Mouse (Mus musculus): ENCODE data around the gene Cdc45. TPM values are rescaled to one million over a fixed set of nuclear protein-coding genes. Genes with fewer than 3 reads are reported as not detected.

The Cdc45 gene
- polyA plus RNA-seq, 2 experiments: 40.6 to 45.8 TPM

DNA sequence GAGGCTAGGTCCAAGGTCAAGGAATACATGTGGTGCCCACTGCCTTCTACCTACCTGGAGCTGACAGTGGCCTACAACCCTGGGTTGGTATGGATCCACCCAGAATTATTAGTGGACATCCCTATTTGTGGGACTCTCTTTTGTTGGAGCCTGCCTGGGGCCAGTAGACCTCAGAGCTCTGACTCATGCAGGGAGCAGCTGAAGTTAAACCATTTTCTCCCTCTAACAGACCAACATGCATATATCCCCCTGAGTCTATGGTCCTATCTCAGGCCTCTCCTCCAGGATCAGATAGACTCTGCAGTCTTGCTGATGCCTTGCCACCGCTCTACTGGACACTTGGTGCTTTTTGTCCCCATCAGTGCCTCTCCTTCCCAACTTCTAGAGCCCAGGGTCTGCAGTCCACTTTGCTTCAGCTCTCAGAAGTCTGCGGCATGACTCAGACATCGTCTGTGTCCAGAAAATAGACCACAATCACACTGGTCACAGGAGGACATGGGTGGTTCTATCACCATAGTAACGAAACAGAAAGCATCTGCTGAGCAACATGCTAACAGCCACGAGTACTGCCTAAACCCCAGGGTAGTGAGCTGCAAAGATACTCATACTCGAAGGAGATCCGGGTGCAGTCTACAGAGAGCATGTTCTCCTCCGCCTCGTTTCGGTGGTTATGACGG is 16.4 kb downstream of the Cdc45 start:
- H3K27me3 ChIP-seq (ENCODE audit: control insufficient read depth, insufficient read depth, low read length): no peaks in the 10 kb centered on the region
- no peak overlapping the region for H3K27ac ChIP-seq
- peaks cover 84% of the 10 kb centered on the region for H3K36me3 ChIP-seq (replicated peaks; ENCODE audit: control insufficient read depth, insufficient read depth, low read depth)
- no peak overlapping the region for H3K9ac ChIP-seq (replicated peaks)
- H3K4me2 ChIP-seq (ENCODE audit: low read depth): no peak overlapping the region
- no peak for ATAC-seq (ENCODE audit: insufficient read depth)
- H3K4me3 ChIP-seq (ENCODE audit: insufficient read depth in 1 of 2, low read depth in 2 of 2, low read length in 2 of 2): no peak overlapping the region
- 83% methylated on average over 11 of the region's 11 CpGs for WGBS (ENCODE audit: insufficient replicate concordance)
- H3K9me3 ChIP-seq (ENCODE audit: control insufficient read depth, low read length): no peaks in the 10 kb centered on the region
- no peak for DNase-seq (ENCODE audit: low read depth in 3 of 3, low spot score in 3 of 3)
- no peaks in the 10 kb centered on the region for H3K4me1 ChIP-seq (replicated peaks; ENCODE audit: control insufficient read depth in 2 of 2, insufficient read depth in 2 of 2, low read length in 1 of 2)
- TF ChIP-seq CTCF (IDR thresholded peaks at IDR 0.05; ENCODE audit: low read depth) (no peak), EP300 (IDR thresholded peaks at IDR 0.05; ENCODE audit: low read depth) (no peak)

DNA sequence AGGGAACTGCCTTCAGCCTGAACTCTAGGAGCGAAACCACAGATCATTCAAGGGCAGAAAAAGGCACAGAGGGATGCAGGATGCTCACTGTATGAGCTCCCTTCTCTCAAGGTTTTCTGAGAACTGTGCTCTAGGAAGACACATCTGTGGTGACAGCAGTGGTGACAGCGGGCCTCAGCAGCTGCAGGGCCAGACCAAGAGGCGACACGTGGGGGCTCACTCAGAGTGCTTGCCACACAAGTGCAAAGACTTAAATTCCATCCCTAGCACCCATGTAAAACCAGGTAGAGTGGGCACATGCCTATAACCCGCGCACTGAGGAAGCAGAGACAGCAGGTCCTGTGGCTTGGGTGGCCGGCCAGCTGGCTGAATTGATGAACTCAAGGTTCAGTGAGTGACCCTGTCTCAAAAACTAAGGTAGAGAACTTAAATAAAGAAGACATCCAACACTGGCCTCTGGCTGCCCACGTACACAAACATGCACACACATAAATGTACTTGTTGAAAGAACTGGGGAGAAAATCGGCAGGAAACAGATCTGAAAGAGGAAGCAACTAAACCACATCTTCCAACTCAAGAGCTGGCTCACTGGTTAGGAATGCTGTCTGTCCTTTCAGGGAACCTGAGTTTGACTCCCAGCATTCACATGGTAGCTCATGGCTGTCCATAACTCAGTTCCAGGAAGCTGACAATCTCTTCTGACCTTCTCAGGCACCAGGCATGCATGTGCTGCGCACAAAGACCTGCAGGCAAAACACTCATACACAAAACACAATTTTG is 23.0 kb downstream of the Cdc45 start:
- Histone ChIP-seq H3K4me3 (ENCODE audit: insufficient read depth in 1 of 2, low read depth in 2 of 2, low read length in 2 of 2) (no peak overlapping the region), H3K27ac (no peak overlapping the region), H3K27me3 (ENCODE audit: control insufficient read depth, insufficient read depth, low read length) (no peaks in the 10 kb centered on the region), H3K4me2 (ENCODE audit: low read depth) (no peak overlapping the region), H3K9me3 (ENCODE audit: control insufficient read depth, low read length) (no peaks in the 10 kb centered on the region), H3K9ac (replicated peaks) (no peak overlapping the region), H3K4me1 (replicated peaks; ENCODE audit: control insufficient read depth in 2 of 2, insufficient read depth in 2 of 2, low read length in 1 of 2) (peaks cover 15 to 23% of the 10 kb centered on the region in 2 experiments), H3K36me3 (replicated peaks; ENCODE audit: control insufficient read depth, insufficient read depth, low read depth) (peaks cover 73% of the 10 kb centered on the region)
- TF ChIP-seq CTCF (IDR thresholded peaks at IDR 0.05; ENCODE audit: low read depth): no peak
- no peak for TF ChIP-seq EP300 (IDR thresholded peaks at IDR 0.05; ENCODE audit: low read depth)
- WGBS (ENCODE audit: insufficient replicate concordance): 49% methylated on average over 10 of the region's 10 CpGs
- no peak for ATAC-seq (ENCODE audit: insufficient read depth)
- DNase-seq (ENCODE audit: low read depth in 3 of 3, low spot score in 3 of 3): no peak

DNA sequence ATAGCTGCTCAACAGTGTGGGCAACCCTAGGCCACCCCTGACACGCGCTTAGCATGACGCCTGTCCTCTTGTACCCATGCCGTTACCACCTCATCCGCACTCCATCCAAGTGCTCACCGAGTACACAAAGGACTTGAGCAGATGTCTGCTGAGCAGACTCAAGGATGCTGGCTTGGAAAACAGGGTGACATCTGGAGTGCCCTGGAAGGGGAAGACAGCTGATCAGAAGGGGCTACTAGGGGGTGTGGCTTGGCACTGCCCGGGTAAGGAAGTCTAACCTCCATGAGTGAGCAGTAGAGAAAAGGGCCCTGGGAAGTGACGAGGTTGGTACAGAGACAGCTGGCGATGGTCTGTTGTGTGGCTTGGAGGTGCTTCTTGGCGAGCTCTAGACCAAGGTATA is 25.1 kb downstream of the Cdc45 start:
- Histone ChIP-seq H3K27ac (no peak overlapping the region), H3K36me3 (replicated peaks; ENCODE audit: control insufficient read depth, insufficient read depth, low read depth) (peaks cover 73% of the 10 kb centered on the region)
- WGBS (ENCODE audit: insufficient replicate concordance): 86% methylated on average over 10 of the region's 10 CpGs

DNA sequence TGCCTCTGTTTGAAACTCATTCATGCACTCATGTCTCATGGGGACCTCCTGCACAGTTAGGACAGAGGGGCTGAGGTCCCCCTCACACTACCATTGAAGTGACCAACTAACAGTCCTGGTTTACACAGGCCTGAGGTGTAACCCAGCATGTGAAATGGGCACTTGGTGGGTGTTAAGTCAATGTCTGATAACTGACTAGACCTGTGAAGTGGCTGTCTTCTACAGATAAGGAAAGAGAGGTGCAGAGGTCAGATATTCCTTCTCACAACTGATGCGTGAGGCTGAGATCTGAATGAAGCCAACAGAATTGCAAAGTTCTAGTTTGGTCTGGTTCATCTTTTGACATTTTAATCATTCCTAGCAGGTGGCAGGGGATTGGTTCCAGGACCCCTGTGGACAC is 26.3 kb downstream of the Cdc45 start:
- ATAC-seq (ENCODE audit: insufficient read depth) (peak; percentile 93), DNase-seq (ENCODE audit: low read depth in 3 of 3, low spot score in 3 of 3) (peak; percentile 46 to 54 (median 50))
- peak; percentile 77 for TF ChIP-seq EP300 (IDR thresholded peaks at IDR 0.05; ENCODE audit: low read depth)
- no peak for TF ChIP-seq CTCF (IDR thresholded peaks at IDR 0.05; ENCODE audit: low read depth)
- H3K4me2 ChIP-seq (ENCODE audit: low read depth): peak overlapping the region; percentile 33
- WGBS (ENCODE audit: insufficient replicate concordance): 31% methylated on average over 1 of the region's 1 CpGs
- H3K27ac ChIP-seq: peak overlapping the region; percentile 45
- no peak overlapping the region for H3K4me3 ChIP-seq (ENCODE audit: insufficient read depth in 1 of 2, low read depth in 2 of 2, low read length in 2 of 2)
- peaks cover 71% of the 10 kb centered on the region for H3K36me3 ChIP-seq (replicated peaks; ENCODE audit: control insufficient read depth, insufficient read depth, low read depth)
- H3K9me3 ChIP-seq (ENCODE audit: control insufficient read depth, low read length): no peaks in the 10 kb centered on the region
- peaks cover 15 to 23% of the 10 kb centered on the region in 2 experiments for H3K4me1 ChIP-seq (replicated peaks; ENCODE audit: control insufficient read depth in 2 of 2, insufficient read depth in 2 of 2, low read length in 1 of 2)
- no peak overlapping the region for H3K9ac ChIP-seq (replicated peaks)
- H3K27me3 ChIP-seq (ENCODE audit: control insufficient read depth, insufficient read depth, low read length): no peaks in the 10 kb centered on the region

More for the DNA sequence above, 25.1 kb downstream of the Cdc45 start:
- no peaks in the 10 kb centered on the region for H3K27me3 ChIP-seq (ENCODE audit: control insufficient read depth, insufficient read depth, low read length)
- H3K4me2 ChIP-seq (ENCODE audit: low read depth): no peak overlapping the region
- H3K4me3 ChIP-seq (ENCODE audit: insufficient read depth in 1 of 2, low read depth in 2 of 2, low read length in 2 of 2): no peak overlapping the region
- H3K9me3 ChIP-seq (ENCODE audit: control insufficient read depth, low read length): no peaks in the 10 kb centered on the region
- peaks cover 15 to 23% of the 10 kb centered on the region in 2 experiments for H3K4me1 ChIP-seq (replicated peaks; ENCODE audit: control insufficient read depth in 2 of 2, insufficient read depth in 2 of 2, low read length in 1 of 2)
- no peak overlapping the region for H3K9ac ChIP-seq (replicated peaks)
- TF ChIP-seq CTCF (IDR thresholded peaks at IDR 0.05; ENCODE audit: low read depth): no peak
- no peak for TF ChIP-seq EP300 (IDR thresholded peaks at IDR 0.05; ENCODE audit: low read depth)
- DNase-seq (ENCODE audit: low read depth in 3 of 3, low spot score in 3 of 3): no peak
- no peak for ATAC-seq (ENCODE audit: insufficient read depth)

DNA sequence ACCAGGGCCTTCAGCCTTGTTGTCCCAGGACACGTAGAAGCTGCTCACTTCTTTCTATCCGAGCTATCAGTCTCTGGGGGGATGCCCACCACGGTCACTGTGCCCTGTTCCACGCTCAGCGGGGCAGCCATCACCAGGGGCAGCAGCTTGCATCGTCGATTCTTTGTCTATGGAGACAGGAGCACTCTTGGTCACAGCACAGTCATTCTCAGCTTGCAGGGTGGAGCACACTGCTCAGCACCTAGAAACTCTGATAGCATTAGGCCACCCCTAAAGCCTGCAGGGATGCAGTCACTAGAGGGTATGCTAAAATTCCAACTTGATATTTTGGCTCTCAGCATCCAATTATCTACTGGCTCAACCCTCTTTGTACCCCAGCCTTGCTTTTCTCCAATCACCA is 26.8 kb downstream of the Cdc45 start:
- peak overlapping the region; percentile 33 for H3K4me2 ChIP-seq (ENCODE audit: low read depth)
- H3K27ac ChIP-seq: peak overlapping the region; percentile 45
- peaks cover 67% of the 10 kb centered on the region for H3K36me3 ChIP-seq (replicated peaks; ENCODE audit: control insufficient read depth, insufficient read depth, low read depth)
- no peaks in the 10 kb centered on the region for H3K27me3 ChIP-seq (ENCODE audit: control insufficient read depth, insufficient read depth, low read length)
- TF ChIP-seq CTCF (IDR thresholded peaks at IDR 0.05; ENCODE audit: low read depth): no peak
- no peak for TF ChIP-seq EP300 (IDR thresholded peaks at IDR 0.05; ENCODE audit: low read depth)
- H3K9ac ChIP-seq (replicated peaks): no peak overlapping the region
- peak; percentile 85 for ATAC-seq (ENCODE audit: insufficient read depth)
- no peak for DNase-seq (ENCODE audit: low read depth in 3 of 3, low spot score in 3 of 3)
- no peaks in the 10 kb centered on the region for H3K9me3 ChIP-seq (ENCODE audit: control insufficient read depth, low read length)
- WGBS (ENCODE audit: insufficient replicate concordance): 65% methylated on average over 7 of the region's 7 CpGs
- peaks cover 15 to 23% of the 10 kb centered on the region in 2 experiments for H3K4me1 ChIP-seq (replicated peaks; ENCODE audit: control insufficient read depth in 2 of 2, insufficient read depth in 2 of 2, low read length in 1 of 2)
- no peak overlapping the region for H3K4me3 ChIP-seq (ENCODE audit: insufficient read depth in 1 of 2, low read depth in 2 of 2, low read length in 2 of 2)

Measured in liver, embryonic 14.5 days (tissue).